Comparison of ENCODE assay signal across 12 mouse cellular contexts in genomic region chr1:144030499-144030898, GRCm38 (mm10). TPM values are rescaled to one million over a fixed set of nuclear protein-coding genes. Genes with fewer than 3 reads are reported as not detected.
DNase-seq lines count a peak whose midpoint lies in the region; ATAC-seq and TF ChIP-seq lines count a peak whose summit lies in the region.
"Had no signal": no experiment of that assay in that cellular context is flagged by ENCODE, and none has a peak within 500 bp of the region (broad histone marks: within the 10 kb centered on the region; RNA-seq: fewer than 3 reads in every experiment).

No protein-coding gene starts in this region.

- H3K4me3 ChIP-seq in hindbrain, embryonic 13.5 days: no peak overlapping the region
- no peak overlapping the region for H3K4me3 ChIP-seq in hindbrain, embryonic 14.5 days (replicated peaks; ENCODE audit: low read length)
- H3K4me3 ChIP-seq in forebrain, embryonic 13.5 days: no peak overlapping the region
- no peak overlapping the region for H3K4me3 ChIP-seq in kidney, embryonic 14.5 days (ENCODE audit: low read length)
- H3K4me3 ChIP-seq in midbrain, embryonic 15.5 days: no peak overlapping the region
- H3K4me3 ChIP-seq in cerebellum, adult 2 months (replicated peaks; ENCODE audit: insufficient read depth, low read depth, low read length): no peak overlapping the region
- H3K4me3 ChIP-seq in thymus, adult 2 months (ENCODE audit: control insufficient read depth, insufficient read depth, low read length): no peak overlapping the region
- H3K4me3 ChIP-seq: limb, embryonic 10.5 days; megakaryocyte, embryonic 14.5 days; neural tube, embryonic 13.5 days had no signal

- no peaks in the 10 kb centered on the region for H3K36me3 ChIP-seq in hindbrain, embryonic 13.5 days
- H3K36me3 ChIP-seq in hindbrain, embryonic 14.5 days (replicated peaks; ENCODE audit: control insufficient read depth, insufficient read depth): no peaks in the 10 kb centered on the region
- H3K36me3 ChIP-seq in forebrain, embryonic 13.5 days (ENCODE audit: poor library complexity, severe bottlenecking): no peaks in the 10 kb centered on the region
- H3K36me3 ChIP-seq in kidney, embryonic 14.5 days (ENCODE audit: control insufficient read depth, insufficient read depth, low read length): no peaks in the 10 kb centered on the region
- no peaks in the 10 kb centered on the region for H3K36me3 ChIP-seq in midbrain, embryonic 15.5 days (replicated peaks)
- H3K36me3 ChIP-seq in thymus, adult 2 months (ENCODE audit: control insufficient read depth, insufficient read depth, low read length): no peaks in the 10 kb centered on the region
- H3K36me3 ChIP-seq: limb, embryonic 10.5 days; neural tube, embryonic 13.5 days had no signal

- no peak for TF ChIP-seq POLR2A in cerebellum, adult 2 months (IDR thresholded peaks at IDR 0.05; ENCODE audit: borderline replicate concordance, insufficient read depth, low read length)
- no peak for TF ChIP-seq POLR2A in thymus, adult 2 months (IDR thresholded peaks at IDR 0.05; ENCODE audit: control insufficient read depth, extremely low read depth, insufficient read depth, low read length, poor library complexity)

- no peaks in the 10 kb centered on the region for H3K9me3 ChIP-seq in hindbrain, embryonic 13.5 days
- no peaks in the 10 kb centered on the region for H3K9me3 ChIP-seq in hindbrain, embryonic 14.5 days (ENCODE audit: control insufficient read depth, low read length)
- no peaks in the 10 kb centered on the region for H3K9me3 ChIP-seq in forebrain, embryonic 13.5 days (replicated peaks)
- no peaks in the 10 kb centered on the region for H3K9me3 ChIP-seq in kidney, embryonic 14.5 days (ENCODE audit: control insufficient read depth, low read length)
- no peaks in the 10 kb centered on the region for H3K9me3 ChIP-seq in midbrain, embryonic 15.5 days
- H3K9me3 ChIP-seq: limb, embryonic 10.5 days; megakaryocyte, embryonic 14.5 days; neural tube, embryonic 13.5 days had no signal

- no peak for TF ChIP-seq CTCF in cerebellum, adult 2 months (IDR thresholded peaks at IDR 0.05; ENCODE audit: borderline replicate concordance, insufficient read depth, low read depth, low read length)
- TF ChIP-seq CTCF in thymus, adult 2 months (IDR thresholded peaks at IDR 0.05; ENCODE audit: borderline replicate concordance, control insufficient read depth, extremely low read depth, insufficient read depth, low read length, poor library complexity): no peak

- ATAC-seq in hindbrain, embryonic 13.5 days (ENCODE audit: low FRiP score): 0 out of 2 replicates have a peak, but pooled peaks have one; percentile 66
- ATAC-seq in hindbrain, embryonic 14.5 days (ENCODE audit: low FRiP score): no peak
- ATAC-seq in forebrain, embryonic 13.5 days: peak; percentile 98
- peak; percentile 83; the same call in 1 of the 2 replicates for ATAC-seq in kidney, embryonic 14.5 days (ENCODE audit: low FRiP score, low TSS enrichment)
- ATAC-seq in midbrain, embryonic 15.5 days (replicated peaks): 0 out of 2 replicates have a peak, but pooled peaks have one; percentile 69

- no peaks in the 10 kb centered on the region for H3K27me3 ChIP-seq in hindbrain, embryonic 13.5 days
- H3K27me3 ChIP-seq in hindbrain, embryonic 14.5 days (ENCODE audit: control insufficient read depth, insufficient read depth, low read length): no peaks in the 10 kb centered on the region
- no peaks in the 10 kb centered on the region for H3K27me3 ChIP-seq in forebrain, embryonic 13.5 days
- H3K27me3 ChIP-seq in kidney, embryonic 14.5 days (ENCODE audit: control insufficient read depth, insufficient read depth, low read length): no peaks in the 10 kb centered on the region
- no peaks in the 10 kb centered on the region for H3K27me3 ChIP-seq in midbrain, embryonic 15.5 days (replicated peaks)
- no peaks in the 10 kb centered on the region for H3K27me3 ChIP-seq in cerebellum, adult 2 months (ENCODE audit: control insufficient read depth, insufficient read depth, low read length)
- no peaks in the 10 kb centered on the region for H3K27me3 ChIP-seq in thymus, adult 2 months (ENCODE audit: control insufficient read depth, insufficient read depth, low read length)
- H3K27me3 ChIP-seq: megakaryocyte, embryonic 14.5 days; neural tube, embryonic 13.5 days had no signal

- DNase-seq in hindbrain, embryonic 14.5 days (ENCODE audit: low spot score): no peak
- no peak for DNase-seq in gastrocnemius, postnatal 4 days (ENCODE audit: low spot score in 2 of 2)
- DNase-seq in cerebellum, adult 2 months: no peak
- DNase-seq in thymus, adult 2 months: no peak
- DNase-seq: adrenal gland, adult 2 months had no signal

- no peak overlapping the region for H3K27ac ChIP-seq in hindbrain, embryonic 13.5 days
- H3K27ac ChIP-seq in hindbrain, embryonic 14.5 days: no peak overlapping the region
- no peak overlapping the region for H3K27ac ChIP-seq in forebrain, embryonic 13.5 days
- no peak overlapping the region for H3K27ac ChIP-seq in kidney, embryonic 14.5 days (ENCODE audit: low read depth, low read length)
- no peak overlapping the region for H3K27ac ChIP-seq in midbrain, embryonic 15.5 days
- no peak overlapping the region for H3K27ac ChIP-seq in cerebellum, adult 2 months (ENCODE audit: insufficient read depth, low read length)
- no peak overlapping the region for H3K27ac ChIP-seq in thymus, adult 2 months (ENCODE audit: control insufficient read depth, insufficient read depth, low read length)
- H3K27ac ChIP-seq: limb, embryonic 10.5 days; neural tube, embryonic 13.5 days had no signal

- H3K9ac ChIP-seq in hindbrain, embryonic 13.5 days: no peak overlapping the region
- no peak overlapping the region for H3K9ac ChIP-seq in hindbrain, embryonic 14.5 days
- no peak overlapping the region for H3K9ac ChIP-seq in forebrain, embryonic 13.5 days
- H3K9ac ChIP-seq in kidney, embryonic 14.5 days (ENCODE audit: low read depth, low read length): no peak overlapping the region
- no peak overlapping the region for H3K9ac ChIP-seq in midbrain, embryonic 15.5 days
- H3K9ac ChIP-seq: neural tube, embryonic 13.5 days had no signal

- H3K4me1 ChIP-seq in hindbrain, embryonic 13.5 days (replicated peaks): 0 out of 2 replicates have a peak, but pooled peaks cover 2% of the 10 kb centered on the region
- H3K4me1 ChIP-seq in hindbrain, embryonic 14.5 days (replicated peaks; ENCODE audit: control insufficient read depth, insufficient read depth, low read length): no peaks in the 10 kb centered on the region
- H3K4me1 ChIP-seq in forebrain, embryonic 13.5 days: 0 out of 2 replicates have a peak, but pooled peaks cover 4% of the 10 kb centered on the region
- no peaks in the 10 kb centered on the region for H3K4me1 ChIP-seq in kidney, embryonic 14.5 days (ENCODE audit: control insufficient read depth, insufficient read depth, low read length)
- H3K4me1 ChIP-seq in midbrain, embryonic 15.5 days: no peaks in the 10 kb centered on the region
- H3K4me1 ChIP-seq in cerebellum, adult 2 months (ENCODE audit: control insufficient read depth, insufficient read depth, low read length): no peaks in the 10 kb centered on the region
- no peaks in the 10 kb centered on the region; the same call in 1 of the 2 replicates for H3K4me1 ChIP-seq in thymus, adult 2 months (replicated peaks; ENCODE audit: control insufficient read depth, insufficient read depth, low read length)
- H3K4me1 ChIP-seq: limb, embryonic 10.5 days; megakaryocyte, embryonic 14.5 days; neural tube, embryonic 13.5 days had no signal

- 57% methylated on average over 6 of the region's 6 CpGs for WGBS in hindbrain, embryonic 13.5 days
- 48% methylated on average over 6 of the region's 6 CpGs for WGBS in hindbrain, embryonic 14.5 days
- WGBS in forebrain, embryonic 13.5 days: 25% methylated on average over 6 of the region's 6 CpGs
- 67% methylated on average over 6 of the region's 6 CpGs for WGBS in kidney, embryonic 14.5 days
- WGBS in midbrain, embryonic 15.5 days: 42% methylated on average over 6 of the region's 6 CpGs
- 15% methylated on average over 6 of the region's 6 CpGs for WGBS in cerebellum, adult 2 months
- WGBS in thymus, adult 2 months: 94% methylated on average over 6 of the region's 6 CpGs

- H3K4me2 ChIP-seq in hindbrain, embryonic 13.5 days: no peak overlapping the region
- no peak overlapping the region for H3K4me2 ChIP-seq in hindbrain, embryonic 14.5 days (replicated peaks)
- H3K4me2 ChIP-seq in forebrain, embryonic 13.5 days: no peak overlapping the region
- no peak overlapping the region for H3K4me2 ChIP-seq in kidney, embryonic 14.5 days (replicated peaks; ENCODE audit: low read depth, low read length)
- H3K4me2 ChIP-seq in midbrain, embryonic 15.5 days: no peak overlapping the region
- H3K4me2 ChIP-seq: neural tube, embryonic 13.5 days had no signal

RNA-seq across cellular contexts. Expression of gene Rgs2, which starts 26.5 kb away (rescaled TPM):
- 132 and 135 TPM in 2 replicates for polyA plus RNA-seq in hindbrain, embryonic 13.5 days (2015; fragmentation: Nextera tagmentation; extraction: Ambion mirVana)
- polyA plus RNA-seq in hindbrain, embryonic 14.5 days (2014; fragmentation: Nextera tagmentation; extraction: Ambion mirVana): 107 and 112 TPM in 2 replicates
- 97.9 and 101 TPM in 2 replicates for polyA plus RNA-seq in forebrain, embryonic 13.5 days (2015; fragmentation: Nextera tagmentation; extraction: Ambion mirVana)
- 26.3 and 31.5 TPM in 2 replicates for polyA plus RNA-seq in kidney, embryonic 14.5 days (2014; fragmentation: Nextera tagmentation; extraction: Ambion mirVana)
- polyA plus RNA-seq in midbrain, embryonic 15.5 days (2015; fragmentation: Nextera tagmentation; extraction: Ambion mirVana): 131 and 137 TPM in 2 replicates
- total RNA-seq in gastrocnemius, postnatal 4 days (2021): 10 to 100 TPM; 35.2 to 36.0 TPM
- 18.3 and 20.4 TPM in 2 replicates for polyA plus RNA-seq in cerebellum, adult 2 months (2012; rRNA removed)
- 4.3 and 5.9 TPM in 2 replicates for polyA plus RNA-seq in thymus, adult 2 months (2012; rRNA removed)
